Mouse (Mus musculus): Measurements from ENCODE around the gene Btrc.

DNA sequence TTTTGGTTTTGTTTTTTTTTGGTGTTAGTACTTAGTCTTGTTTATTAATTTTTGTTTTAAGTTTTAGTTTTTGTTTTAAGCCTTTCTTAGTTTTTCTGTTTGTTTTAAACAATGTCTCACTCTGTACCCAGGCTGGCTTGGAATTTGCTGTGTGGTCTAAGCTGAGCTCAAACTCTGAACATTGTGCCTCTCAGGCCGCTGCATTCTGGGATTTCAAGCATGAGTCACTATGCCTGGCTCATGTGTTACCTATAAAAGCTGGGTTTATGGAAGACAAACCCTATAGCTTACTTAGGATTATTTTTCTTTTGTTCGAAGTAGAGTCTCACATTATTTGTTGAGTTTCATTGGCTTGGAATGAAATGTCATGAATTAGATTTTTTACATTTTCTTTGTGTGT, 119.9 kb downstream of the Btrc start:
- no peak for TF ChIP-seq CTCF (IDR thresholded peaks at IDR 0.05; ENCODE audit: low read depth)
- no peak for TF ChIP-seq EP300 (IDR thresholded peaks at IDR 0.05; ENCODE audit: low read depth)
